Mouse (Mus musculus) testis, postnatal 14 days (tissue): Measurements from ENCODE around the gene Asrgl1.

Experiments used
- DNase-seq: peaks from one replicate; pipeline ENCODE4 v3.0.0; 2021; ENCODE audit warnings: low spot score

The Asrgl1 gene

DNA sequence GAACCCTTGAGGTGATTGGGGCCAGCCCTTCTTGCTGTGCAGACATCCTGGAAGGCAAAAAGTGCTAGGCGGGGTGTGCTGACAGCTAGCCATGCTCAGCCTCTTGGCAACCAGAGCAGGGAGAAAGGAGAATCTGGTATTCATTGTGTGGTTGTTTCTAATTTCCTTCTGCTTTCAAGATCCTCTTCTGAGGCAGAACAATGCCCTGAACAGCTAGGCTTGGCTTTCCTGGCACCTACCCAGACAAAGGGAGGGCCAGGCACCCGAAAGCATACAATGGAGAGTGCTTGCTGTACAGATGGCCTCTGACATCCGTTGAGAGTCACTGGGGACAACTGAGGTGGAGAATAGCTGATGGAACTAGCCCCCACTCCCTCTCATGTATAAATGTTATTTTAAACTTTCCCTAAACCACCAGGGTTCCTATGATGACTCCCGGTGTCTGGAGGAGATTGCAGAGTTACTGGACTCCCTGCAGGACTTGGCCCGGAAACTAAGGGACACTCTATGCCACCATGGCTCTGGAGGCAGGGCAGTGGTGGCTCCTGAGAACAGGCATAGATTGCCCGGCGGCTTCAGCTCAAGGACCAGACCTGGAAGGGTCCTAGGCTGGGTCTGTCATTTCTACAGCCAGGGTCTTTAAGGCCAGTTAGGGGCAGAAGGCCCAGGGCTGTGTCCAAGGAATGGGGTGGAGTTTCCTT lies 63.8 kb downstream of the Asrgl1 start:
- DNase-seq, result peak; percentile 40

DNA sequence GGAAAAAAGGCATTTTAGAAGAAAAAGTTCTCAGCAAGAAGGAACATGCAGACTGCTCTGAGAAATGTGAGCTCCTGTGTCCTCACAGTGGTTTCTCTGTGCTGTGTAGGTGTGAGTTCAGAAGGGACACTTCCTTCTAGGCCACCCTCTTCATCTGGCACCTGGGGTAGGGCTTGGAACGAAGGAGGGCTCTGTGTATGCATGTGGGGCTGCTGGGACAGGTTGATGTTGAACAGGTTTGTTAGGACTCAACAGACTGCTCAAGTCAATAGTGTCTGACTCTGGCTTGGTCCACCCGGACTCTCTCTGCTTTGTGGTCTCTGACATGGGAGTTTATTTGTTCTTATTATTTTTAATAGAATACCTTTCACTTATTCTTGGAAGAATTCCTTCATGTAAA lies 65.1 kb downstream of the Asrgl1 start:
- DNase-seq, result no peak

DNA sequence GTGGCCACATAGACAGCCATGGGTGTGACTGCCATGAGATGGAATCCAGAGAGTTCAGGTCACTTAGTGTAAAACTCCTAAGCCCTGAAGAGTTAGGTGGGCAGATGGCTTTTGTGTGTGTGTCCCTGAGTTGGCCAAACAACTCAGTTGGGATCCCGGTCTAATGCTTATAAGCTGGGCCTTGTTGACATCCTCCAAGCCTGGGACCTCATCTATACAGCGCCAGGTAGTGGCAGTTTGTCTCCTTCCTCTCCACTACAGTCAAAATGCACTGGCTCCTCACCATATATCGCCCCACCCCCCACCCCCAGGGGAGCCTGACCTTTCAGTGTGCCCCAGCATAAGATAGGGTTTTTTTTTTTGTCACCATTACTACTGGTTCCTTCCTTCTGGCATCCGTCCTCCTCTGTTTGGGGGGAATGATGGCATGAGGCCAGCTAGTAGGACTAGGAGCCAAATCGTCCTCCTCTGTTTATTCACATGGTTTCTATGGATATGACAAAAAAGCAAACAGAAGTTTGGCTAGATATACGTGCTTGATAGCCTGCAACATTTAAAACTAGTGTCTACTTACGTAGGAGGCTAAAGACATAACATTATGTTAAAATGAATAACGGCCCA lies 65.6 kb downstream of the Asrgl1 start:
- DNase-seq, result no peak

DNA sequence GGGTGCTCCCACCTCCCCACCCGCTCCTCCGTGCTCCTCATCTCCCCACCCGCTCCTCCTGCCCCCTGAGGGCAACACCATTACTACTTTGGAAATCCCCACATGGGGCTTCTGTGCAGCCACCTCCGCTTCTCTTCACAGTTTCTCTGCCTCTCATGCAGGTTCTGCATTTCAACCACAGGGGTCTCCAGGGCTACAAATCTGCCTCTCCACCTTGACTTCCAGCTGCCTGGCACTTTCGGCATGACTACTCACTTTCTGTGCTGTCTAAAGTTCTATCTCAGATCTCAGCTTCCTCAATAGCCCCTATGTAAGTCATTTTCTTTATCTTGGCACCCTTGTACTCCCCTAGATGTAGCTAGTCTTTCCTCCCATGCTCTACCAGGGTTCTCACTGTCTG lies 68.1 kb downstream of the Asrgl1 start:
- no peak for DNase-seq

DNA sequence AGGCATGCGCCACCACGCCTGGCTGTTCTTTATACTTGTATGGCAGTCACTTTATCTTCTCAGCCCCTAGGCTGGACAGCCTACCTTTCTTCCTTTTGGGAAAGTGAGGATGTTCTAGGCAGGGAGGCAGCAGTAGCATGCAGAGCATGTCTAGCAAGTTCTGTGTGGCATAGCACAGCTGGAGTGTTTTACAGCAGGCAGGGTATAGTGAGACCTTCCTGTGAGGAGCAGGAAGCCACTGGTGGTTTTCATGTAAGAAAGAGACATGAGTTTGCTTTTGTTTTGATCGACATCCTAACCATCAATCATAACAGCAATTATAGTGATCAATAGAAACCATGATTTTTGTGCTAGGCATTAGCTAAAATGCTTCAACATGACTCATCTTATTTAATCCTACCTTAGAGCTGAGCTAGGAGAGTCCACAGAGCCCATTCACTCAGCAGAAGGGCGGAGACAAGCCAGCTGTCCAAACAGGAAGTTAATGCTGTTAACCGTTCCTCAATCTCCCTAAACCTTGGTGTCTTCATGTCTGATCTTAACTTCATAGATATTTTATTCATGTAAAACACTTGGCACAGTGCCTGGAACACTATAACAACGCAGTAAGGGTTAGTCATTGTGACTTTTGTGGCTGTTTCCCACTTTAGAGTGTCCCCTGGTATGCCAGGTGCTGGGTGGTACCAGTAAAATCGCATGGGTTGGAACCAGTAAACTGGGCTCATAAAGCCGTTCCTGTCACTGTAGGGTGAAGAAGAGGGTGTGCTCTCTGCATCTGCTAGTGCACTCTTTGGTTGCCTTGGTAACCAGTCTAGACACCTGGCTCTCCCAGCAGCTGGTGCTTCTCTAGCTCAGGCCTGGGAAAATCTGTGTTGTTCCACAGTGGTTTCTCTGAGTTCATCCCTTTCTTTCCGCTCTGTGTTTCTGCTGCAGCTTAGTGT lies 69.5 kb downstream of the Asrgl1 start:
- DNase-seq, result no peak

DNA sequence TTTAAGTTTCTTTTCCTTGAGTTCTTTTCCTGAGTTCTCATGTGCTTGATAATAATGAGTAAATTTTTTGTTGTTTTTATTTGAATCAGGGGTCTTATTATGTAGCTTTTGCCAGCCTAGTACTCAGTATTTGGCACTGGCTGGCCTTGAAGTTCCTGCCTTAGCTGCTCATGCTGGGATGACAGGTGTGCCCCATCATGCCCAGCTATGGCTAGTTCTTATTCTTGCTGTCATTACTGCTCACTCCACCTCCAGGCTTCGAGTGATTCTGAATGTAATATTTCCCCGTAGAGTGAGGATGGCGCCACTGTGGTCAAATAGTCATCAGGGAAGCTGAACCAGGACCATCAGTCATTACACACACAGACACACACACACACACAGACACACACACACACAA lies 71.6 kb downstream of the Asrgl1 start:
- no peak for DNase-seq

DNA sequence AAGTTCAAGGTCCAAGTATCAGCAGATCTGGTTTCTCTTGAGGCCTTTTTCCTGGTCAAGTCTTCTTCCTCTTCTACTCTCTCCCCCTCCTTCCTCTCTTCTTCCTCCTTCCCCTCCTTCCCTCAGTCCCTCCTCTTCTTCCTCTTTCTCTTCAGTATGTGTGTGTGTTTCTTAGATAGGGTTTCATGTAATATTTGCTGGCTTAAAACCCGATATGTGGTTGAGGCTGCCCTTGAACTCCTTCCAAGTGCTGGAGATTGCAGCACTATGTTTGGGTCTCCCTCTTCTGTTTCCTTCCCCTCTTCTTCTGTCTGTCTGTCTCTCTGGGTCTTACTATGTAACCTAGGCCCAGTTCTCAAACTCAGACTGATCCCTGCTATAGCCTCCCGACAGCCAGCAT lies 72.6 kb downstream of the Asrgl1 start:
- DNase-seq, result no peak

DNA sequence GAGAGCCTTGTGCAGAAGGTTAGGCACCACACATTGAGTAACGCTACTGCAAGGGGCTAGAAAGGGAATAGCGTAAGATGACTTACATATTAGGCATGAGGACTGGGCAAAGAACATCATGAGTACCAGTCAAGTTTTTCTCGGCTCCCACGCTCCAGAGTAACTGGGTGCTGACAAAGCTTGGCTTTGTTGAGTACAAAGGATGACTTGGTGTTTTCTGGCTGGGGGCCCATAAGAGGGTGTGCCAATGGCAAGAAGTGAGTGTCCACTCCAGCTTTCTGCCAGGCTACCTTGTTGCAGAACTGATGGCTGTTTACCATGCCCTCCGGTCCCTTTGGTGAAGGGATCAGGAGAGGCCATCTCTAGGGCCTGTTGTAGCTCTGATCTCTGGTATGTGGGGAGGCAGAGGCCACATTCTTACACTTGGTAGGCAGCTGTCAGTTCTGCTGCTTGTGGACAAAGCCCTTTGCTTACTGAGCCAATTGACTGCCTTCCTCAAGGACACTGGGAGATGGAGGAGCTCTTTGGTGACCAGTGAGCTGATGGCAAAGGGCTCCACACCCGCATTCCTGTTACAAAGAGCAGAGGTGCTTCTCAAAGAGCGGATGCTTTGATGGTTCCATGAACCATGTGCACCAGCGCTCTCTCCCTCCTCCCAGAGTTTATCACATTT lies 74.1 kb downstream of the Asrgl1 start:
- DNase-seq, result peak; percentile 77

DNA sequence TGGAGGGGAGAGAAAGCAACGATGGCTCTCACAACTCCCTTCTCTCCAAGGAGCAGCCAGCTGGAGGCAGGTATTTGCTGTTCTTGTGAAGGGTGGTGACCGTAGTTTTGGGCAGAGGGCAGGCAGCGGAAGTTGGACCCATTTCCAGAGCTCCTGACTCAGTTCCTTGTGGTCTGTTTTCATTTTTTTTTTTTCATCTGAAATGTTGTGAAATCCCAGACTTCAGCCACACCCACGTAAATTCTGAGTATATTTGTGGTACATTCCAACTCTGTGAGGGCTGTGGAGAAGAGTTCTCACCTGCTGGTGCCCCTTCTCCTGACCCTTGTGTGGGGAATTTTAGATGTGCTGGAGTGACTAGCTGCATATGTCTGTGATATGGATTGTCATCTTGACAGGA lies 75.3 kb downstream of the Asrgl1 start:
- DNase-seq, result no peak
